Mouse (Mus musculus): ENCODE measurements around the gene Zcchc4. TPM values are rescaled to one million over a fixed set of nuclear protein-coding genes. Genes with fewer than 3 reads are reported as not detected.

Gene Zcchc4
- polyA plus RNA-seq, 1 experiment from 2014 or later = 18.6 TPM

- no peak overlapping the region for H3K27ac ChIP-seq (replicated peaks; ENCODE audit: low read depth, low read length)
Measured at GRCm38 (mm10) chr5:52821691-52822090, 46.5 kb downstream of the Zcchc4 start.

GRCm38 (mm10) chr5:52827923-52828322, 52.7 kb downstream of the Zcchc4 start:
- DNase-seq (ENCODE audit: low spot score) (no peak), ATAC-seq (replicated peaks; ENCODE audit: insufficient number of reproducible peaks, low FRiP score, low TSS enrichment, low read depth) (no peak)
- Histone ChIP-seq H3K4me2 (ENCODE audit: low read depth, low read length) (no peak overlapping the region), H3K4me3 (ENCODE audit: low read depth, low read length) (no peak overlapping the region), H3K36me3 (replicated peaks; ENCODE audit: control insufficient read depth, insufficient read depth, low read depth, low read length) (no peaks in the 10 kb centered on the region), H3K9me3 (replicated peaks; ENCODE audit: control insufficient read depth, low read length) (no peaks in the 10 kb centered on the region), H3K27me3 (ENCODE audit: control insufficient read depth, insufficient read depth, low read length) (no peaks in the 10 kb centered on the region), H3K27ac (replicated peaks; ENCODE audit: low read depth, low read length) (no peak overlapping the region), H3K4me1 (ENCODE audit: control insufficient read depth, insufficient read depth, low read length) (no peaks in the 10 kb centered on the region), H3K9ac (replicated peaks; ENCODE audit: low read length) (no peak overlapping the region)
- WGBS = 86% methylated on average over 4 of the region's 4 CpGs

More at GRCm38 (mm10) chr5:52821691-52822090, 46.5 kb downstream of the Zcchc4 start:
- ATAC-seq (replicated peaks; ENCODE audit: insufficient number of reproducible peaks, low FRiP score, low TSS enrichment, low read depth) = no peak
- Histone ChIP-seq H3K4me3 (ENCODE audit: low read depth, low read length) (no peak overlapping the region), H3K4me2 (ENCODE audit: low read depth, low read length) (no peak overlapping the region), H3K27me3 (ENCODE audit: control insufficient read depth, insufficient read depth, low read length) (no peaks in the 10 kb centered on the region), H3K9ac (replicated peaks; ENCODE audit: low read length) (no peak overlapping the region), H3K4me1 (ENCODE audit: control insufficient read depth, insufficient read depth, low read length) (no peaks in the 10 kb centered on the region), H3K36me3 (replicated peaks; ENCODE audit: control insufficient read depth, insufficient read depth, low read depth, low read length) (no peaks in the 10 kb centered on the region), H3K9me3 (replicated peaks; ENCODE audit: control insufficient read depth, low read length) (no peaks in the 10 kb centered on the region)
- 50% methylated on average over 3 of the region's 3 CpGs for WGBS
- DNase-seq (ENCODE audit: low spot score) = peak; percentile 74

- Histone ChIP-seq H3K27ac (replicated peaks; ENCODE audit: low read depth, low read length) (no peak overlapping the region), H3K36me3 (replicated peaks; ENCODE audit: control insufficient read depth, insufficient read depth, low read depth, low read length) (no peaks in the 10 kb centered on the region), H3K9me3 (replicated peaks; ENCODE audit: control insufficient read depth, low read length) (no peaks in the 10 kb centered on the region), H3K4me3 (ENCODE audit: low read depth, low read length) (no peak overlapping the region), H3K4me2 (ENCODE audit: low read depth, low read length) (no peak overlapping the region), H3K4me1 (ENCODE audit: control insufficient read depth, insufficient read depth, low read length) (no peaks in the 10 kb centered on the region), H3K9ac (replicated peaks; ENCODE audit: low read length) (no peak overlapping the region), H3K27me3 (ENCODE audit: control insufficient read depth, insufficient read depth, low read length) (no peaks in the 10 kb centered on the region)
- no peak for ATAC-seq (replicated peaks; ENCODE audit: insufficient number of reproducible peaks, low FRiP score, low TSS enrichment, low read depth)
- no peak for DNase-seq (ENCODE audit: low spot score)
Measured at GRCm38 (mm10) chr5:52833005-52833404, 57.8 kb downstream of the Zcchc4 start.

- Histone ChIP-seq H3K27me3 (ENCODE audit: control insufficient read depth, insufficient read depth, low read length) (no peaks in the 10 kb centered on the region), H3K9ac (replicated peaks; ENCODE audit: low read length) (peak within 1 kb of the TSS; percentile 87), H3K27ac (replicated peaks; ENCODE audit: low read depth, low read length) (peak within 1 kb of the TSS; percentile 63), H3K4me2 (ENCODE audit: low read depth, low read length) (peak within 1 kb of the TSS; percentile 62), H3K9me3 (replicated peaks; ENCODE audit: control insufficient read depth, low read length) (no peaks in the 10 kb centered on the region), H3K4me1 (ENCODE audit: control insufficient read depth, insufficient read depth, low read length) (no peaks in the 10 kb centered on the region), H3K4me3 (ENCODE audit: low read depth, low read length) (peak within 1 kb of the TSS; percentile 67), H3K36me3 (replicated peaks; ENCODE audit: control insufficient read depth, insufficient read depth, low read depth, low read length) (no peaks in the 10 kb centered on the region)
- DNase-seq (ENCODE audit: low spot score) (peak; percentile 100), ATAC-seq (replicated peaks; ENCODE audit: insufficient number of reproducible peaks, low FRiP score, low TSS enrichment, low read depth) (peak; percentile 99)
- WGBS = under 1% methylated on average over 50 of the region's 50 CpGs
Measured at GRCm38 (mm10) chr5:52833761-52834274, 58.6 kb downstream of the Zcchc4 start, which contains the start of gene Anapc4. TSS of gene Anapc4 (plus strand) at chr5:52834012.

GRCm38 (mm10) chr5:52834386-52834785, 59.2 kb downstream of the Zcchc4 start:
- H3K27me3 ChIP-seq (ENCODE audit: control insufficient read depth, insufficient read depth, low read length) = no peaks in the 10 kb centered on the region
- H3K4me2 ChIP-seq (ENCODE audit: low read depth, low read length) = peak overlapping the region; percentile 62
- H3K4me1 ChIP-seq (ENCODE audit: control insufficient read depth, insufficient read depth, low read length) = no peaks in the 10 kb centered on the region
- 13% methylated on average over 8 of the region's 8 CpGs for WGBS
- ATAC-seq (replicated peaks; ENCODE audit: insufficient number of reproducible peaks, low FRiP score, low TSS enrichment, low read depth) (no peak), DNase-seq (ENCODE audit: low spot score) (peak; percentile 9)
- peak overlapping the region; percentile 67 for H3K4me3 ChIP-seq (ENCODE audit: low read depth, low read length)
- H3K27ac ChIP-seq (replicated peaks; ENCODE audit: low read depth, low read length) = peak overlapping the region; percentile 63
- peak overlapping the region; percentile 87 for H3K9ac ChIP-seq (replicated peaks; ENCODE audit: low read length)
- no peaks in the 10 kb centered on the region for H3K36me3 ChIP-seq (replicated peaks; ENCODE audit: control insufficient read depth, insufficient read depth, low read depth, low read length)
- no peaks in the 10 kb centered on the region for H3K9me3 ChIP-seq (replicated peaks; ENCODE audit: control insufficient read depth, low read length)

- WGBS = 93% methylated on average over 7 of the region's 7 CpGs
- H3K27me3 ChIP-seq (ENCODE audit: control insufficient read depth, insufficient read depth, low read length) = no peaks in the 10 kb centered on the region
- H3K9ac ChIP-seq (replicated peaks; ENCODE audit: low read length) = no peak overlapping the region
- H3K27ac ChIP-seq (replicated peaks; ENCODE audit: low read depth, low read length) = no peak overlapping the region
- DNase-seq (ENCODE audit: low spot score) (no peak), ATAC-seq (replicated peaks; ENCODE audit: insufficient number of reproducible peaks, low FRiP score, low TSS enrichment, low read depth) (no peak)
- no peak overlapping the region for H3K4me2 ChIP-seq (ENCODE audit: low read depth, low read length)
- peaks cover 7% of the 10 kb centered on the region for H3K36me3 ChIP-seq (replicated peaks; ENCODE audit: control insufficient read depth, insufficient read depth, low read depth, low read length)
- no peaks in the 10 kb centered on the region for H3K4me1 ChIP-seq (ENCODE audit: control insufficient read depth, insufficient read depth, low read length)
- H3K9me3 ChIP-seq (replicated peaks; ENCODE audit: control insufficient read depth, low read length) = no peaks in the 10 kb centered on the region
- no peak overlapping the region for H3K4me3 ChIP-seq (ENCODE audit: low read depth, low read length)
Measured at GRCm38 (mm10) chr5:52844319-52844718, 69.1 kb downstream of the Zcchc4 start.

- Histone ChIP-seq H3K36me3 (replicated peaks; ENCODE audit: control insufficient read depth, insufficient read depth, low read depth, low read length) (peaks cover 12% of the 10 kb centered on the region), H3K27ac (replicated peaks; ENCODE audit: low read depth, low read length) (no peak overlapping the region)
Measured at GRCm38 (mm10) chr5:52855727-52856126, 80.5 kb downstream of the Zcchc4 start.

GRCm38 (mm10) chr5:52864446-52864845, 89.2 kb downstream of the Zcchc4 start:
- H3K4me3 ChIP-seq (ENCODE audit: low read depth, low read length) = no peak overlapping the region
- H3K27me3 ChIP-seq (ENCODE audit: control insufficient read depth, insufficient read depth, low read length) = no peaks in the 10 kb centered on the region
- no peak overlapping the region for H3K9ac ChIP-seq (replicated peaks; ENCODE audit: low read length)
- H3K36me3 ChIP-seq (replicated peaks; ENCODE audit: control insufficient read depth, insufficient read depth, low read depth, low read length) = peaks cover 12% of the 10 kb centered on the region
- no peak overlapping the region for H3K27ac ChIP-seq (replicated peaks; ENCODE audit: low read depth, low read length)
- no peak overlapping the region for H3K4me2 ChIP-seq (ENCODE audit: low read depth, low read length)
- ATAC-seq (replicated peaks; ENCODE audit: insufficient number of reproducible peaks, low FRiP score, low TSS enrichment, low read depth) (no peak), DNase-seq (ENCODE audit: low spot score) (no peak)
- no peaks in the 10 kb centered on the region for H3K9me3 ChIP-seq (replicated peaks; ENCODE audit: control insufficient read depth, low read length)
- no peaks in the 10 kb centered on the region for H3K4me1 ChIP-seq (ENCODE audit: control insufficient read depth, insufficient read depth, low read length)
- WGBS = 92% methylated on average over 8 of the region's 8 CpGs

More at GRCm38 (mm10) chr5:52855727-52856126, 80.5 kb downstream of the Zcchc4 start:
- WGBS = 85% methylated on average over 5 of the region's 5 CpGs
- no peak overlapping the region for H3K4me3 ChIP-seq (ENCODE audit: low read depth, low read length)
- H3K9ac ChIP-seq (replicated peaks; ENCODE audit: low read length) = no peak overlapping the region
- no peaks in the 10 kb centered on the region for H3K27me3 ChIP-seq (ENCODE audit: control insufficient read depth, insufficient read depth, low read length)
- H3K4me1 ChIP-seq (ENCODE audit: control insufficient read depth, insufficient read depth, low read length) = no peaks in the 10 kb centered on the region
- no peak for ATAC-seq (replicated peaks; ENCODE audit: insufficient number of reproducible peaks, low FRiP score, low TSS enrichment, low read depth)
- H3K9me3 ChIP-seq (replicated peaks; ENCODE audit: control insufficient read depth, low read length) = no peaks in the 10 kb centered on the region
- no peak overlapping the region for H3K4me2 ChIP-seq (ENCODE audit: low read depth, low read length)
- DNase-seq (ENCODE audit: low spot score) = peak; percentile 12
